7 mouse cellular contexts compared by ENCODE assay signal in genomic region chr17:6602205-6602604, GRCm38 (mm10). TPM values are rescaled to one million over a fixed set of nuclear protein-coding genes. Genes with fewer than 3 reads are reported as not detected.
A peak's percentile ranks its signal among the peaks of the same experiment; 100 is the strongest.
DNase-seq lines count a peak whose midpoint lies in the region; ATAC-seq and TF ChIP-seq lines count a peak whose summit lies in the region.
"Not testable (repeated sequence)": the region's sequence is repeated elsewhere in the genome, so short reads cannot be mapped to it uniquely, and the experiment has no call there.

No protein-coding gene starts in this region.

- not testable (repeated sequence) for DNase-seq in forebrain, postnatal 0 days

- H3K27ac ChIP-seq in bone marrow macrophage, adult 2 months (ENCODE audit: insufficient read depth, low read depth, low read length), result 0 out of 2 replicates have a peak overlapping the region, but pooled peaks have one; percentile 23
- H3K27ac ChIP-seq in embryonic facial prominence, embryonic 15.5 days (replicated peaks); forebrain, postnatal 0 days (ENCODE audit: low read depth, low read length); kidney, embryonic 15.5 days; lung, embryonic 16.5 days (ENCODE audit: low read length); midbrain, embryonic 16.5 days (ENCODE audit: low read length): not testable (repeated sequence)

- TF ChIP-seq POLR2A in bone marrow macrophage, adult 2 months (IDR thresholded peaks at IDR 0.05; ENCODE audit: borderline replicate concordance, low read depth, low read length), result not testable (repeated sequence)

- H3K36me3 ChIP-seq in embryonic facial prominence, embryonic 15.5 days; forebrain, postnatal 0 days (ENCODE audit: insufficient read depth); kidney, embryonic 15.5 days; lung, embryonic 16.5 days (ENCODE audit: control insufficient read depth, insufficient read depth, low read length); midbrain, embryonic 16.5 days (ENCODE audit: control insufficient read depth, insufficient read depth, low read length): not testable (repeated sequence)

- not testable (repeated sequence) for H3K9me3 ChIP-seq in embryonic facial prominence, embryonic 15.5 days (replicated peaks); forebrain, postnatal 0 days (ENCODE audit: low read length); kidney, embryonic 15.5 days (replicated peaks); lung, embryonic 16.5 days (ENCODE audit: control insufficient read depth, low read length); midbrain, embryonic 16.5 days (replicated peaks; ENCODE audit: control insufficient read depth, low read length, poor library complexity, severe bottlenecking)

- 14% methylated on average over 3 of the region's 4 CpGs for WGBS in embryonic facial prominence, embryonic 15.5 days
- 16% methylated on average over 3 of the region's 4 CpGs for WGBS in forebrain, postnatal 0 days
- WGBS in kidney, embryonic 15.5 days, result 8% methylated on average over 3 of the region's 4 CpGs
- 0% methylated on average over 3 of the region's 4 CpGs for WGBS in lung, embryonic 16.5 days
- 13% methylated on average over 3 of the region's 4 CpGs for WGBS in midbrain, embryonic 16.5 days

- H3K27me3 ChIP-seq in embryonic facial prominence, embryonic 15.5 days; forebrain, postnatal 0 days (ENCODE audit: insufficient read depth, low read length); kidney, embryonic 15.5 days; lung, embryonic 16.5 days (ENCODE audit: control insufficient read depth, insufficient read depth, low read depth, low read length); midbrain, embryonic 16.5 days (ENCODE audit: control insufficient read depth, insufficient read depth, low read depth, low read length): not testable (repeated sequence)

- ATAC-seq in embryonic facial prominence, embryonic 15.5 days (ENCODE audit: insufficient number of reproducible peaks, low FRiP score, low TSS enrichment, low read depth); kidney, embryonic 15.5 days (replicated peaks; ENCODE audit: low FRiP score); lung, embryonic 16.5 days (ENCODE audit: low read depth): not testable (repeated sequence)
- ATAC-seq in forebrain, postnatal 0 days, result peak; percentile 19; the same call in 1 of the 2 replicates
- ATAC-seq in hematopoietic stem cell, adult 5-6 weeks (replicated peaks in 1 of 2; ENCODE audit: insufficient read depth in 1 of 2, low FRiP score in 2 of 2, low TSS enrichment in 1 of 2, low read depth in 1 of 2, poor library complexity in 2 of 2, severe bottlenecking in 2 of 2), result peak; percentile 9 to 12; a peak in 2 of 4 replicates
- peak; percentile 50 for ATAC-seq in midbrain, embryonic 16.5 days

- H3K9ac ChIP-seq in embryonic facial prominence, embryonic 15.5 days; forebrain, postnatal 0 days; kidney, embryonic 15.5 days; lung, embryonic 16.5 days (ENCODE audit: low read length); midbrain, embryonic 16.5 days (ENCODE audit: low read depth, low read length): not testable (repeated sequence)

- peak overlapping the region; percentile 41 for H3K4me3 ChIP-seq in bone marrow macrophage, adult 2 months (ENCODE audit: insufficient read depth, low read length)
- not testable (repeated sequence) for H3K4me3 ChIP-seq in embryonic facial prominence, embryonic 15.5 days (replicated peaks); forebrain, postnatal 0 days (ENCODE audit: low read depth, low read length); midbrain, embryonic 16.5 days (ENCODE audit: low read depth, low read length)
- peak overlapping the region; percentile 23; the same call in 1 of the 2 replicates for H3K4me3 ChIP-seq in kidney, embryonic 15.5 days (replicated peaks)
- H3K4me3 ChIP-seq in lung, embryonic 16.5 days (ENCODE audit: low read length), result peak overlapping the region; percentile 20; the same call in 1 of the 2 replicates

- not testable (repeated sequence) for H3K4me1 ChIP-seq in bone marrow macrophage, adult 2 months (ENCODE audit: control insufficient read depth, insufficient read depth, low read length); embryonic facial prominence, embryonic 15.5 days; forebrain, postnatal 0 days (ENCODE audit: insufficient read depth); kidney, embryonic 15.5 days; lung, embryonic 16.5 days (replicated peaks; ENCODE audit: control insufficient read depth, insufficient read depth, low read length); midbrain, embryonic 16.5 days (ENCODE audit: control insufficient read depth, insufficient read depth, low read length)

- H3K4me2 ChIP-seq in embryonic facial prominence, embryonic 15.5 days (replicated peaks), result 0 out of 2 replicates have a peak overlapping the region, but pooled peaks have one; percentile 31
- H3K4me2 ChIP-seq in forebrain, postnatal 0 days (ENCODE audit: low read depth); midbrain, embryonic 16.5 days (ENCODE audit: low read length): not testable (repeated sequence)
- H3K4me2 ChIP-seq in kidney, embryonic 15.5 days, result 0 out of 2 replicates have a peak overlapping the region, but pooled peaks have one; percentile 32
- H3K4me2 ChIP-seq in lung, embryonic 16.5 days (ENCODE audit: low read depth, low read length), result peak overlapping the region; percentile 38; the same call in 1 of the 2 replicates

- TF ChIP-seq CTCF in bone marrow macrophage, adult 2 months (IDR thresholded peaks at IDR 0.05; ENCODE audit: low read depth, low read length); forebrain, postnatal 0 days (IDR thresholded peaks at IDR 0.05; ENCODE audit: low read depth): not testable (repeated sequence)

RNA-seq across cellular contexts. Expression of gene Dynlt1c, which starts 0.7 kb away (rescaled TPM):
- 31.5 and 39.4 TPM in 2 replicates for polyA plus RNA-seq in bone marrow macrophage, adult 2 months (2012; ENCODE audit: insufficient read depth, insufficient read length, missing spikeins)
- polyA plus RNA-seq in embryonic facial prominence, embryonic 15.5 days (2015; fragmentation: Nextera tagmentation; extraction: Ambion mirVana), result 38.8 and 46.3 TPM in 2 replicates
- total RNA-seq in forebrain, postnatal 0 days (2014; rRNA removed), result 29.9 and 32.1 TPM in 2 replicates
- 4.8 and 11.0 TPM in 2 replicates for polyA plus RNA-seq in forebrain, postnatal 0 days (2015; fragmentation: Nextera tagmentation; extraction: Ambion mirVana)
- total RNA-seq in hematopoietic stem cell, adult 5-6 weeks (2017), result 4.4 and 15.1 TPM in 2 replicates
- 41.7 and 46.3 TPM in 2 replicates for polyA plus RNA-seq in kidney, embryonic 15.5 days (2015; fragmentation: Nextera tagmentation; extraction: Ambion mirVana)
- 36.8 and 46.7 TPM in 2 replicates for polyA plus RNA-seq in lung, embryonic 16.5 days (2015; fragmentation: Nextera tagmentation; extraction: Ambion mirVana)
- 61.5 and 73.2 TPM in 2 replicates for polyA plus RNA-seq in midbrain, embryonic 16.5 days (2015; fragmentation: Nextera tagmentation; extraction: Ambion mirVana)

RNA-seq across cellular contexts. Expression of gene Dynlt1f, which starts 53.5 kb away (rescaled TPM):
- 118 and 140 TPM in 2 replicates for polyA plus RNA-seq in bone marrow macrophage, adult 2 months (2012; ENCODE audit: insufficient read depth, insufficient read length, missing spikeins)
- 203 and 241 TPM in 2 replicates for polyA plus RNA-seq in embryonic facial prominence, embryonic 15.5 days (2015; fragmentation: Nextera tagmentation; extraction: Ambion mirVana)
- 91.6 and 111 TPM in 2 replicates for total RNA-seq in forebrain, postnatal 0 days (2014; rRNA removed)
- 244 and 265 TPM in 2 replicates for polyA plus RNA-seq in forebrain, postnatal 0 days (2015; fragmentation: Nextera tagmentation; extraction: Ambion mirVana)
- 104 and 120 TPM in 2 replicates for total RNA-seq in hematopoietic stem cell, adult 5-6 weeks (2017)
- 234 and 259 TPM in 2 replicates for polyA plus RNA-seq in kidney, embryonic 15.5 days (2015; fragmentation: Nextera tagmentation; extraction: Ambion mirVana)
- polyA plus RNA-seq in lung, embryonic 16.5 days (2015; fragmentation: Nextera tagmentation; extraction: Ambion mirVana), result 258 and 269 TPM in 2 replicates
- polyA plus RNA-seq in midbrain, embryonic 16.5 days (2015; fragmentation: Nextera tagmentation; extraction: Ambion mirVana), result 224 and 243 TPM in 2 replicates

RNA-seq across cellular contexts. Expression of gene Sytl3, which starts 56.7 kb away (rescaled TPM):
- not detected in 2 replicates for polyA plus RNA-seq in bone marrow macrophage, adult 2 months (2012; ENCODE audit: insufficient read depth, insufficient read length, missing spikeins)
- 1.2 and 1.3 TPM in 2 replicates for polyA plus RNA-seq in embryonic facial prominence, embryonic 15.5 days (2015; fragmentation: Nextera tagmentation; extraction: Ambion mirVana)
- 0.81 TPM in 1 of 2 replicates, not detected in the other for total RNA-seq in forebrain, postnatal 0 days (2014; rRNA removed)
- 0.21 and 0.47 TPM in 2 replicates for polyA plus RNA-seq in forebrain, postnatal 0 days (2015; fragmentation: Nextera tagmentation; extraction: Ambion mirVana)
- 0.81 and 0.89 TPM in 2 replicates for total RNA-seq in hematopoietic stem cell, adult 5-6 weeks (2017)
- 1.1 and 1.2 TPM in 2 replicates for polyA plus RNA-seq in kidney, embryonic 15.5 days (2015; fragmentation: Nextera tagmentation; extraction: Ambion mirVana)
- 0.90 and 1.2 TPM in 2 replicates for polyA plus RNA-seq in lung, embryonic 16.5 days (2015; fragmentation: Nextera tagmentation; extraction: Ambion mirVana)
- polyA plus RNA-seq in midbrain, embryonic 16.5 days (2015; fragmentation: Nextera tagmentation; extraction: Ambion mirVana), result 0.57 and 0.82 TPM in 2 replicates
